Mouse (Mus musculus) forebrain, embryonic 14.5 days (tissue): ENCODE measurements around the gene Nmral1. TPM values are rescaled to one million over a fixed set of nuclear protein-coding genes. Genes with fewer than 3 reads are reported as not detected.
"Not testable (repeated sequence)": the region's sequence is repeated elsewhere in the genome, so short reads cannot be mapped to it uniquely, and the experiment has no call there.

Experiments
- ATAC-seq: fragments of 200-750 bp; cut with Nextera tagmentation; 2 replicates; pipeline ENCODE4 v1.8.0; 2017; ENCODE audit warnings: mild to moderate bottlenecking, moderate library complexity
- DNase-seq: peaks from one replicate; pipeline ENCODE4 v3.0.0-alpha.2; 2015; ENCODE audit warnings: low spot score
- H3K27ac ChIP-seq: fragments of 300-500 bp; sonication (generic); 2 replicates; pipeline ENCODE4 v1.5.1; 2014; ENCODE audit warnings: low read depth, mild to moderate bottlenecking, control low read depth, low read length, moderate library complexity
- H3K27me3 ChIP-seq: fragments of 300-500 bp; sonication (generic); replicated peaks from 2 replicates; pipeline ENCODE4 v1.6.1; 2014; ENCODE audit warnings: low read length, control low read depth, mixed read lengths; ENCODE audit not compliant: control insufficient read depth, insufficient read depth
- H3K36me3 ChIP-seq: fragments of 300-500 bp; sonication (generic); 2 replicates; pipeline ENCODE4 v1.6.1; 2014; ENCODE audit warnings: low read length, control low read depth; ENCODE audit not compliant: control insufficient read depth, insufficient read depth
- H3K4me1 ChIP-seq: fragments of 300-500 bp; sonication (generic); 2 replicates; pipeline ENCODE4 v1.6.1; 2014; ENCODE audit warnings: antibody characterized with exemption, low read length, control low read depth; ENCODE audit not compliant: control insufficient read depth, insufficient read depth
- H3K4me2 ChIP-seq: fragments of 300-500 bp; sonication (generic); 2 replicates; pipeline ENCODE4 v1.6.1; 2014; ENCODE audit warnings: mild to moderate bottlenecking, control low read depth, low read length
- H3K4me3 ChIP-seq: fragments of 300-500 bp; sonication (generic); 2 replicates; pipeline ENCODE4 v1.5.1; 2014; ENCODE audit warnings: low read depth, low read length, control low read depth
- H3K9ac ChIP-seq: fragments of 300-500 bp; sonication (generic); 2 replicates; pipeline ENCODE4 v1.6.1; 2014; ENCODE audit warnings: mild to moderate bottlenecking, low read length, control low read depth, moderate library complexity
- H3K9me3 ChIP-seq: fragments of 300-500 bp; sonication (generic); replicated peaks from 2 replicates; pipeline ENCODE4 v1.6.1; 2016; ENCODE audit warnings: low read length, control low read depth, mixed read lengths; ENCODE audit not compliant: control insufficient read depth
- WGBS: fragments of 180-500 bp; shearing (Covaris S2); extraction: QIAGEN DNeasy Blood & Tissue Kit; methylation state at CpG from one replicate; pipeline ENCODE4 v1.1.7; 2014; 5-methylcytosine and 5-hydroxymethylcytosine counted together
- polyA plus RNA-seq: library from polyadenylated mRNA; unstranded; fragments of >200 nt; fragmentation: Nextera tagmentation; extraction: Ambion mirVana; gene quantifications from 2 replicates; pipeline ENCODE4 v1.2.1, GENCODE M21; 2014

Gene Nmral1
- polyA plus RNA-seq, 1 experiment from 2014 or later = 143 TPM

DNA sequence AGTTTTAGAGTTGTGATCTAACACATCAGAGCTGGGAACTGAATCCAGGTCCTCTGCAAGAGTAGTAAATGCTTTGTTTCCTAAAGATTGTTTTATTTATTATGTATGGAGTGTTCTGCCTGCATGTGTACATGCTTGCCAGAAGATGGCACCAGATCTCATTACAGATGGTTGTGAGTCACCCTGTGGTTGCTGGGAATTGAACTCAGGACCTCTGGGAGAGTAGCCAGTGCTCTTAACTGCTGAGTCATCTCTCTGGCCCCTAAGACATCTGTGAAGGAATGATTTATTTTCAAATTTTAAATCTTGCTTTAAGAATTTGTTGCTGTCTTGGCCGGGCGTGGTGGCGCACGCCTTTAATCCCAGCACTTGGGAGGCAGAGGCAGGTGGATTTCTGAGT, 29.8 kb downstream of the Nmral1 start:
- not testable (repeated sequence) for H3K27me3 ChIP-seq, ATAC-seq, H3K9me3 ChIP-seq, H3K4me3 ChIP-seq, H3K27ac ChIP-seq, H3K9ac ChIP-seq, H3K4me1 ChIP-seq, DNase-seq, H3K4me2 ChIP-seq
- 98% methylated on average over 4 of the region's 4 CpGs for WGBS
- H3K36me3 ChIP-seq = peaks cover 73% of the 10 kb centered on the region

DNA sequence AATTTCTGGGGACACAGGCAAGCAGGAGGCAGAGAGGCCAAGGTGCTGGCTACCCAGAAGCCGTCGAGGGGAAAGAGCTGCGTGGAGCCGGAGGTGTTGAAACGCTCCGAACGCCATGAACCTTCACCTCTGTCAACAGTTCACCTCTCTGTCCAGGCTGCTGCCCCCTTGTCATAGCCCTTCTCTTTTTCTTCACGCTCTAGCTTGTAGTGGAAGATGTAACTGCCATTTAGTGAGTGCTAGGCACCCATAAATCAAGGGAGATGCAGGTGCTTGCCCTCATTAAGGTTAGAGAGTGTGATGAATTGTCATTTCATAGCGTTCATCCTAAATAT, 34.7 kb downstream of the Nmral1 start:
- Histone ChIP-seq H3K4me3 (peak overlapping the region; percentile 93), H3K4me2 (peak overlapping the region; percentile 95), H3K9ac (peak overlapping the region; percentile 90), H3K9me3 (no peaks in the 10 kb centered on the region), H3K36me3 (peaks cover 24% of the 10 kb centered on the region), H3K4me1 (0 out of 2 replicates have a peak, but pooled peaks cover 6% of the 10 kb centered on the region), H3K27me3 (no peaks in the 10 kb centered on the region), H3K27ac (peak overlapping the region; percentile 59; the same call in 1 of the 2 replicates)
- WGBS = 2% methylated on average over 9 of the region's 9 CpGs
- DNase-seq = no peak
- ATAC-seq = no peak

DNA sequence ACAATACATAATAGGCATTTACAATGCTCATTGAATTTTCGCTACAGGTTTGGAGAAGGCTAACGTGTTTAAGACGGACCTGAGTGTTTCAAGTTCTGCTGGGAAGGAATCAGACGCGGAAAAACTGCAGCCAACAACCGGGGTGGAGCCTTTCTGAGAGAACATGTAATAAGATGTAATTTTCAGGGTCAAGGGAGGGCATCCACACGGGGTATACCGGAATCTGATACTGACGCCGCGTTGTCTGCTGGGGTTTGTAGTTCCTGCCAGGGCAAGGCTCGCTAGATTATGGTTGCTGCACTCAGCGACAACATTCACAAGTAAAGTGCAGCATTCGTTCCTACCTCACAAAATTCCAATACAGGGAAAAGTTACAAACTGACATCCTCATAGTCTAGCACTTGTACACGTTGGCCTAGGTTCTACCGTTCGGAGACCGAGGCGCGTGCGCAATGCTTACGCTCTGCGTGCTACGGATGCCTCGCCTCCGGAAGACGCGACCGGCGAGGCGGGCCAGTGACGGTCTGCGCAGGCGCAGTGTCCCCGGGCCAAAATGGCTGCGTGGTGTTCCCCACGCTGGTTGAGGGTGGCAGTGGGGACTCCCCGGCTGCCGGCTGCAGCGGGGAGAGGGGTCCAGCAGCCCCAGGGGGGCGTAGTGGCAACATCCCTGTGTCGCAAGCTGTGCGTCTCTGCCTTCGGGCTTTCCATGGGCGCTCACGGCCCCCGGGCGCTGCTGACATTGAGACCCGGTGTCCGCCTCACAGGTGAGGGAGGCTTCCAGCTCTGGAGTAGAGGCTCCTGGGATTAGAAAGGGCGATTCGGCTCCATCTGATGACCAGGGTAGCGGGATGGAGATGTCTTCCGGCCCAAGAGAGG, 35.3 kb downstream of the Nmral1 start:
- WGBS = under 1% methylated on average over 54 of the region's 54 CpGs
- peak; percentile 97 for DNase-seq
- Histone ChIP-seq H3K36me3 (peaks cover 18% of the 10 kb centered on the region; the same call in 1 of the 2 replicates), H3K27ac (peak overlapping the region; percentile 59; the same call in 1 of the 2 replicates), H3K4me1 (peaks cover 9% of the 10 kb centered on the region; the same call in 1 of the 2 replicates), H3K4me3 (peak overlapping the region; percentile 93), H3K4me2 (peak overlapping the region; percentile 95), H3K27me3 (no peaks in the 10 kb centered on the region), H3K9ac (peak overlapping the region; percentile 90), H3K9me3 (no peaks in the 10 kb centered on the region)
- ATAC-seq = peak; percentile 90

DNA sequence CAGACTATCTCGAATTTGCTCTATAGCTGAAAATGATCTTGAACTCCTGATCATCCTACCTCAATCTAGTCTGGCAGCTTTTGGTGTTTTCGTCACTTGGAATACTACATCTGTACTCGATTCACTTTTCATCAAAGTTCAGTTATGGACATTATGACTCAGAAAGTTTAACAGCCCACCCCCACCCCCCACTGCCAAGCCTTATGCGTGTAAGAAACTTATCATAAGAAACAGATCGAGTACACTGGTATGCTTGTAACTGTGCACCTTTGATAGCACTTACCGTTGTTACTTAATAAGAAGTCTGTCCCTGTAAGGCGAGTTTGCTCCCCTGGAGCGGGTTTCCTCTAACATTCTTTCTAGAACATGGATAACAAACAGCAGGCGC, 36.0 kb downstream of the Nmral1 start:
- ATAC-seq = 0 out of 2 replicates have a peak, but pooled peaks have one; percentile 0

DNA sequence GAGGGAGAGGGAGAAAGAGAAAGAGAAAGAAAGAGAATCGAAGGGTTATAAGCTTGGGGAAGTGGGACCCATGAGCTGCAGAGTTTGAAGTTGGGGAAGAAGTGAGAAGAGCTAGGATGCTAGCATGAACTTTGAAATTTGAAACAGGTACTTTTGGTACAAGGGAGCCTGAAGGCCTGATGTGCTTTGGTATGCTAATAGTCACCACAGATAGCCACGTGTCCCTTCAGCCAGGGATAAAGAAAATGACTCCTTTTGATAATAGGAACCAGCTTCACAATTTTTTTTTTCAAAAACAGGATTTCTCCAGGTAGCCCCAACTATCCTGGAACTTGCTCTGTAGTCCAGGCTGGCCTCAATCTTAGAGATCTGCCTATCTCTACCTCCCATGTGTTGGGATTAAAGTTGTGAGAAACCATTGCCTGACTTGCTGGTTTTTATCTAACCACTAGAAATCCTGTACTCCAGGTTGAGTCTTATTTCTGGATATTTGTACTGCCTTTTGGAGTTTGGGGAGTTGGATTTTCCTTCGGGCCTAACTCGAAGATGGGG, 36.5 kb downstream of the Nmral1 start:
- no peak for ATAC-seq
- no peak overlapping the region for H3K27ac ChIP-seq
- H3K4me3 ChIP-seq = no peak overlapping the region
- peaks cover 10% of the 10 kb centered on the region; the same call in 1 of the 2 replicates for H3K36me3 ChIP-seq
- H3K9ac ChIP-seq = no peak overlapping the region
- H3K4me1 ChIP-seq = peaks cover 9% of the 10 kb centered on the region; the same call in 1 of the 2 replicates
- no peaks in the 10 kb centered on the region for H3K9me3 ChIP-seq
- no peak for DNase-seq
- no peaks in the 10 kb centered on the region for H3K27me3 ChIP-seq
- 76% methylated on average over 4 of the region's 4 CpGs for WGBS
- H3K4me2 ChIP-seq = peak overlapping the region; percentile 95; the same call in 1 of the 2 replicates

More for the DNA sequence above, 36.0 kb downstream of the Nmral1 start:
- peaks cover 9% of the 10 kb centered on the region; the same call in 1 of the 2 replicates for H3K4me1 ChIP-seq
- peak overlapping the region; percentile 95 for H3K4me2 ChIP-seq
- H3K9me3 ChIP-seq = no peaks in the 10 kb centered on the region
- H3K4me3 ChIP-seq = peak overlapping the region; percentile 93
- 31% methylated on average over 9 of the region's 9 CpGs for WGBS
- H3K27ac ChIP-seq = peak overlapping the region; percentile 59; the same call in 1 of the 2 replicates
- no peak for DNase-seq
- peaks cover 15% of the 10 kb centered on the region; the same call in 1 of the 2 replicates for H3K36me3 ChIP-seq
- no peaks in the 10 kb centered on the region for H3K27me3 ChIP-seq
- peak overlapping the region; percentile 90 for H3K9ac ChIP-seq

DNA sequence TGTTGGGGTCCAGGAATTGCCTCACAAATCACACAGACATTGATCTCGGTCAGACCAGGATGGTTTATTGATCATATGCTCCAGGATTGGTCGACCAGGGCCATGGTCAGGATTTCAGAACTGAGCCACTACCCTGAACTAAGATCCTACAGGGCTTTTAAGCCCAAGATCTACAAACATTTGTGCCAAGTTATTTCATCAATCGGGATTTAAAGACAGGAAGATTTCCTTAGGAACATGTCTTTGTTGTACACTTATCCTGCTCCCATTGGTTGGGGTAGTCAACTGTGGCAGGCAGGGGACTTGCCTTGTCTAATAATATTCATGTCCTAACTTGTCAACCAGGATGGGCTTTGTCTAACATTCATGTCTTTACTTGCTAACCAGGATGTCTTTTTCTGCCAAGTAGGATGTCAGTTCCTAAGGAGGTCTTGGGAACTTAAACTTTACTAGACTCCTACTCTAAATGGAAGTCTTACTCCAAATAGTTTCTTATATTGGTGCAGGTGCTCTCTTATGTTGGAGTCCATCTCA, 38.2 kb downstream of the Nmral1 start:
- H3K4me3 ChIP-seq, H3K27ac ChIP-seq, H3K36me3 ChIP-seq, H3K27me3 ChIP-seq, ATAC-seq, H3K4me2 ChIP-seq, H3K9ac ChIP-seq, DNase-seq, H3K4me1 ChIP-seq, H3K9me3 ChIP-seq: not testable (repeated sequence)
- WGBS = 87% methylated on average over 3 of the region's 3 CpGs

DNA sequence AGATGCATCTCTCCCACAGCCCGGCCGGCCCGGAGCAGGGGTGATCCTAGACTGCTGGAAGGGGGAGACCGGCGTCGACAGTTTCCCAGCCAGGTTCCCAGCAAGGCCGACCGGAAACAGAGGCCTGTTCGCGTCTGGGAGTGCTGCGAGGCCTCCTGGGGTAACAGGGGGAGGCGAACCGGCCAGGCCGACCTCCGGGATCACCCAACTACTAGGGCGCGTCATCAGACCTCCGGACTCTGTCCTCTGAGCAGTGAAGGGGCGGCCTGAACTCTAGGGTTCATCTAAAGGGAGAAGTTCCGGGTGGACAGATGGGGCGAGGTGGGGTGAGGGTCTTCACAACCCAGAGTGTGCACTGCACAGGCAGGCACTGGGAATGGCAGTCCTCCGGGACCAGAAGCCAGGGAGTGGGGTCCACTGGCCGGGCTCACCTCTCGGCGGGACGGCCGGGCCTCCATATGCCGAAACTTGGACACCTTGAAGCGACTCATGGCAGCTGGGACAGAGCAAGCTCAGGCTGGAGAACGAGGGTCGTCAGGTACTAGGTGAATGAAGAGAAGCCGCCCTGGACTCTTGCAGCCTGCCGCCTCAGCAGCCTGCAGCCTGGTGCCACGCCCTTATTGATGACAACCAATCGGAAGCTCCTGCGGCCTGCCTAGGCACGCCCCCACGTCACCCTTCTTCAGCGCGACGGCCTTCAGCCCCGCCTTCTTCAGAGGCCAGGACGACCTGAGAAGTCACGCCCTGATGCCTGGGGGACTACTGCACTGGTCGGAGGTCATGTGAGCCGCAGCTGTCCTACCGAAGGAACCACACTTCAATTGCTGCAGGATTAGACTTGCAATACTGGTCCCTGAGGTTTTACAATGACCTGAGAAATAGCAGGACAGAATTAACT, 39.8 kb downstream of the Nmral1 start, which contains the start of gene Coro7:
Gene Coro7, minus strand, starts transcription at position 657 of the 898 bp plus-strand sequence.
- under 1% methylated on average over 47 of the region's 47 CpGs for WGBS
- peak within 1 kb of the TSS; percentile 68 for H3K4me3 ChIP-seq
- H3K9ac ChIP-seq = peak within 1 kb of the TSS; percentile 75
- H3K4me1 ChIP-seq = peaks cover 7% of the 10 kb centered on the region; the same call in 1 of the 2 replicates
- ATAC-seq = peak; percentile 90
- H3K9me3 ChIP-seq = no peaks in the 10 kb centered on the region
- H3K27ac ChIP-seq = no peak within 1 kb of the TSS
- H3K27me3 ChIP-seq = no peaks in the 10 kb centered on the region
- peak; percentile 95 for DNase-seq
- peak within 1 kb of the TSS; percentile 98 for H3K4me2 ChIP-seq
- H3K36me3 ChIP-seq = peaks cover 12% of the 10 kb centered on the region

DNA sequence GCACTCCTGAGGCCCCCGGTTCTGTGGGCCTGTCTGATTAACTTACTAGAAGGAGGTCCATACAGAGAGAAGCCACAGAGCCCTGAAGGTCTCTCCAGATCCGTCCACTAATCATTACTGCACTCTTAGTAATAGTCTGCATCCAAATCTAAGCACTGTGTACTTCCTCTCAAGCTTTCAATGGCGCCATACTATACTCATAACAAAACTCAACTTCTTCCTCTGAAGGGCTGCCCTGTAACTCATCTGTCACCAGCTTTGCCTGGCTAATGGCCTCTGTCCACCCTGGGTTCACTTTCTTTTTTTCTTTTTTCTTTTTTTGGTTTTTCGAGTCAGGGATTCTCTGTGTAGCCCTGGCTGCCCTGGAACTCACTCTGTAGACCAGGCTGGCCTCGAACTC, 41.1 kb downstream of the Nmral1 start:
- Histone ChIP-seq H3K4me1 (peaks cover 5% of the 10 kb centered on the region; the same call in 1 of the 2 replicates), H3K9me3 (no peaks in the 10 kb centered on the region), H3K4me2 (peak overlapping the region; percentile 98; the same call in 1 of the 2 replicates), H3K27me3 (no peaks in the 10 kb centered on the region), H3K4me3 (no peak overlapping the region), H3K9ac (no peak overlapping the region), H3K36me3 (peaks cover 19% of the 10 kb centered on the region), H3K27ac (no peak overlapping the region)
- ATAC-seq = no peak
- DNase-seq = no peak
- 86% methylated on average over 5 of the region's 5 CpGs for WGBS
